9 mouse cellular contexts compared by ENCODE assay signal in the genomic region with DNA sequence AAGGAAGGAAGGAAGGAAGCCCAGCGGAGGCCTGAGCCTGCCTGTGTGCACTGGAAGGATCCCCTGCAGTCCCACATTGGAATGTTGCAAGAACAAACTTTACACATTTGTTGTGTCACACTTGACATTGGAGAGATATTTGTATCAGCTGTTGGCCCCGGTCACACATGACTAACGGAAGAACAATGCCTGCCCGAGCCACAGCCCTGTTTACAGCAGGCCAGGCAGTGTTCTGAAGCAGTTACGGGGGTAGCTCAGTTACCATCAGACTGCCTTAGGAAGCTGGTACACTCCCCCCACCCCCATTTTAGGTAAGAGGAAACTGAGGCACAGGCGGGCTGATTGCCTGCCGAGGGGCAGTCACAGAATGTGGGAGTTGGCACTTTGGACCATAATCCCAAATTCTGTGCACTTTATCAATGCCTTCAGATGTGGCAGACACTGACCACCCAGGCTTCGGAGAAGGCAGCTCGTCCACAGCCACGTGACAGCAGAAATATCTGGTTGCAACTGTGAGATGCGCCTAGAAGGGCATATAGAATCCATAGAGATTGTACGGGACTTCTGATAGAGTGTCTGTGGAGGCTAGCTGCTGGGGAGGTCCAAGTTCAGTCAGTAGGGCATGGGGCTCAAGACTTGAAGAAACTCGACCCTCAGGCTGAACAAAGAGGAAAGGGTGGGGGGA. TPM values are rescaled to one million over a fixed set of nuclear protein-coding genes. Genes with fewer than 3 reads are reported as not detected.
DNase-seq lines count a peak whose midpoint lies in the region; ATAC-seq and TF ChIP-seq lines count a peak whose summit lies in the region.
"Had no signal": no experiment of that assay in that cellular context is flagged by ENCODE, and none has a peak within 500 bp of the region (broad histone marks: within the 10 kb centered on the region; RNA-seq: fewer than 3 reads in every experiment).

No protein-coding gene starts in this region.

- TF ChIP-seq POLR2A in embryonic fibroblast, embryonic 13.5 days (IDR thresholded peaks at IDR 0.05; ENCODE audit: low read depth, low read length), result no peak
- peak; percentile 32 for TF ChIP-seq POLR2A in myocyte (IDR thresholded peaks at IDR 0.05; ENCODE audit: insufficient read length, low read depth)

- H3K79me2 ChIP-seq in myocyte (ENCODE audit: control insufficient read depth, insufficient read depth), result peaks cover 6% of the 10 kb centered on the region

- H3K4me2 ChIP-seq in limb, embryonic 13.5 days (replicated peaks), result no peak overlapping the region
- H3K4me2 ChIP-seq in myocyte (ENCODE audit: low read depth), result peak overlapping the region; percentile 80
- no peak overlapping the region for H3K4me2 ChIP-seq in intestine, embryonic 16.5 days (ENCODE audit: low read depth, low read length)
- H3K4me2 ChIP-seq: forebrain, embryonic 12.5 days had no signal

- intact Hi-C loops in heart, postnatal 25 days (cut with DNase I), result no loop called here

- H3K9me3 ChIP-seq in limb, embryonic 13.5 days, result no peaks in the 10 kb centered on the region; the same call in 1 of the 2 replicates
- H3K9me3 ChIP-seq in limb, embryonic 10.5 days (replicated peaks), result no peaks in the 10 kb centered on the region
- H3K9me3 ChIP-seq in intestine, embryonic 16.5 days (ENCODE audit: control insufficient read depth, low read length), result no peaks in the 10 kb centered on the region
- H3K9me3 ChIP-seq: forebrain, embryonic 12.5 days had no signal

- H3ac ChIP-seq in myocyte (ENCODE audit: control insufficient read depth, insufficient read length), result no peak overlapping the region

- no peak overlapping the region for H3K27ac ChIP-seq in limb, embryonic 13.5 days
- H3K27ac ChIP-seq in limb, embryonic 10.5 days, result no peak overlapping the region
- peak overlapping the region; percentile 20 for H3K27ac ChIP-seq in embryonic fibroblast, embryonic 13.5 days (ENCODE audit: insufficient read depth, low read length)
- no peak overlapping the region for H3K27ac ChIP-seq in intestine, embryonic 16.5 days (ENCODE audit: low read length)
- H3K27ac ChIP-seq: forebrain, embryonic 12.5 days; liver, embryonic 14.5 days had no signal

- ATAC-seq in limb, embryonic 13.5 days (ENCODE audit: low FRiP score, low read depth), result 0 out of 2 replicates have a peak, but pooled peaks have one; percentile 62
- no peak for ATAC-seq in intestine, embryonic 16.5 days

- no peak for DNase-seq in limb, embryonic 10.5 days (ENCODE audit: low spot score)
- peak; percentile 28 for DNase-seq in heart, postnatal 25 days (ENCODE audit: low spot score)
- DNase-seq in T-cell, adult 2 months (ENCODE audit: low spot score), result no peak

- H3K4me3 ChIP-seq in limb, embryonic 13.5 days, result no peak overlapping the region
- H3K4me3 ChIP-seq in limb, embryonic 10.5 days, result no peak overlapping the region
- no peak overlapping the region for H3K4me3 ChIP-seq in embryonic fibroblast, embryonic 13.5 days (ENCODE audit: insufficient read depth, low read length)
- no peak overlapping the region for H3K4me3 ChIP-seq in myocyte
- no peak overlapping the region for H3K4me3 ChIP-seq in intestine, embryonic 16.5 days (ENCODE audit: low read length)
- H3K4me3 ChIP-seq: forebrain, embryonic 12.5 days had no signal

- no peak for TF ChIP-seq CTCF in embryonic fibroblast, embryonic 13.5 days (IDR thresholded peaks at IDR 0.05; ENCODE audit: borderline replicate concordance, insufficient read depth, low read length)

- H3K9ac ChIP-seq in limb, embryonic 13.5 days, result no peak overlapping the region
- no peak overlapping the region for H3K9ac ChIP-seq in intestine, embryonic 16.5 days (ENCODE audit: low read depth, low read length)
- H3K9ac ChIP-seq: forebrain, embryonic 12.5 days; liver, embryonic 14.5 days had no signal

- peaks cover 18% of the 10 kb centered on the region for H3K4me1 ChIP-seq in limb, embryonic 13.5 days
- H3K4me1 ChIP-seq in limb, embryonic 10.5 days, result no peaks in the 10 kb centered on the region
- H3K4me1 ChIP-seq in embryonic fibroblast, embryonic 13.5 days (ENCODE audit: control insufficient read depth, insufficient read depth, low read length), result peaks cover 24% of the 10 kb centered on the region
- peaks cover 7% of the 10 kb centered on the region; the same call in 1 of the 2 replicates for H3K4me1 ChIP-seq in intestine, embryonic 16.5 days (ENCODE audit: control insufficient read depth, insufficient read depth, low read length)
- H3K4me1 ChIP-seq: forebrain, embryonic 12.5 days had no signal

- H3K36me3 ChIP-seq in limb, embryonic 13.5 days, result no peaks in the 10 kb centered on the region
- no peaks in the 10 kb centered on the region for H3K36me3 ChIP-seq in limb, embryonic 10.5 days
- peaks cover 5% of the 10 kb centered on the region for H3K36me3 ChIP-seq in myocyte (ENCODE audit: control insufficient read depth, insufficient read depth)
- no peaks in the 10 kb centered on the region for H3K36me3 ChIP-seq in intestine, embryonic 16.5 days (ENCODE audit: control insufficient read depth, insufficient read depth, low read length)
- H3K36me3 ChIP-seq: forebrain, embryonic 12.5 days had no signal

- 79% methylated on average over 13 of the region's 13 CpGs for WGBS in limb, embryonic 13.5 days
- 86% methylated on average over 13 of the region's 13 CpGs for WGBS in limb, embryonic 10.5 days
- WGBS in intestine, embryonic 16.5 days, result 69% methylated on average over 13 of the region's 13 CpGs

- H3K27me3 ChIP-seq in limb, embryonic 13.5 days, result peaks cover 38% of the 10 kb centered on the region
- H3K27me3 ChIP-seq in limb, embryonic 10.5 days (ENCODE audit: low read depth, poor library complexity, severe bottlenecking), result peaks cover 20% of the 10 kb centered on the region
- no peaks in the 10 kb centered on the region for H3K27me3 ChIP-seq in myocyte (ENCODE audit: control insufficient read depth, insufficient read depth, insufficient read length)
- H3K27me3 ChIP-seq in intestine, embryonic 16.5 days (replicated peaks; ENCODE audit: control insufficient read depth, insufficient read depth, low read length), result peaks cover 9% of the 10 kb centered on the region; the same call in 1 of the 2 replicates

TF ChIP-seq in myocyte, 11 proteins besides CTCF, POLR2A, EP300 and RAD21:
- TF ChIP-seq MYOD1 (IDR thresholded peaks at IDR 0.05; ENCODE audit: control insufficient read depth in 1 of 3, insufficient read length in 2 of 3, low read depth in 2 of 3) (peak; percentile 82 to 95 (median 93)), SRF (IDR thresholded peaks at IDR 0.05; ENCODE audit: control insufficient read depth, insufficient read length, low read depth) (no peak), MYOG (IDR thresholded peaks at IDR 0.05; ENCODE audit: control insufficient read depth in 1 of 3, insufficient read depth in 1 of 3, insufficient read length in 2 of 3, low read depth in 2 of 3) (peak; percentile 80 to 92 (median 86)), POLR2AphosphoS2 (IDR thresholded peaks at IDR 0.05; ENCODE audit: insufficient read length, low read depth) (peak; percentile 70), USF1 (IDR thresholded peaks at IDR 0.05; ENCODE audit: low read depth) (peak; percentile 77), TCF3 (IDR thresholded peaks at IDR 0.05; ENCODE audit: insufficient read length, low read depth) (peak; percentile 44), MAX (IDR thresholded peaks at IDR 0.05; ENCODE audit: low read depth) (no peak), E2F4 (IDR thresholded peaks at IDR 0.05; ENCODE audit: insufficient read depth) (no peak), CEBPB (IDR thresholded peaks at IDR 0.05; ENCODE audit: insufficient read depth, poor library complexity, severe bottlenecking) (peak; percentile 83), TCF12 (IDR thresholded peaks at IDR 0.05; ENCODE audit: insufficient read depth, poor library complexity, severe bottlenecking) (peak; percentile 85), REST (IDR thresholded peaks at IDR 0.05; ENCODE audit: insufficient read depth, insufficient read length) (no peak)

RNA-seq across cellular contexts. Expression of gene Jph2, which starts 52.7 kb away (rescaled TPM):
- 2.4 and 2.7 TPM in 2 replicates for polyA plus RNA-seq in limb, embryonic 13.5 days (2015; fragmentation: Nextera tagmentation; extraction: Ambion mirVana)
- polyA plus RNA-seq in limb, embryonic 10.5 days (2016; fragmentation: Nextera tagmentation; extraction: Ambion mirVana), result 0.59 and 0.71 TPM in 2 replicates
- polyA plus RNA-seq in embryonic fibroblast, embryonic 13.5 days (2011; ENCODE audit: insufficient read length, low read depth, missing spikeins), result 33.0 and 50.9 TPM in 2 replicates
- total RNA-seq in heart, postnatal 25 days (2021), result 100 to 1,000 TPM; 374 to 418 TPM
- polyA plus RNA-seq in myocyte (2012; fragmentation: generic; extraction: Trizol), result 217 TPM
- polyA plus RNA-seq in intestine, embryonic 16.5 days (2015; fragmentation: Nextera tagmentation; extraction: Ambion mirVana), result 6.3 and 7.5 TPM in 2 replicates
